Mouse (Mus musculus) frontal cortex, postnatal 10 days (tissue): ENCODE results near the gene Olfr1152.

Source experiments
- DNase-seq, 2 experiments: peaks; one replicate each; pipeline ENCODE4 v3.0.0; 2022; ENCODE audit warnings: low spot score in 2 of 2, mixed read lengths in 1 of 2

The Olfr1152 gene

GRCm38 (mm10) chr2:87866192-87866591 is at the start of gene Olfr1152:
Gene Olfr1152, plus strand, starts transcription at chr2:87866492.
- DNase-seq = no peak

- DNase-seq = no peak
These were observed 36.1 kb upstream of the Olfr1152 start, which contains the start of gene Olfr1148 for GRCm38 (mm10) chr2:87830233-87830632. Gene Olfr1148, plus strand, starts transcription at chr2:87830533.

- DNase-seq = no peak
These were observed 22.6 kb upstream of the Olfr1152 start, which contains the start of gene Olfr1150-ps1 for GRCm38 (mm10) chr2:87843693-87844092. Gene Olfr1150-ps1, plus strand, starts transcription at chr2:87843993.

- no peak for DNase-seq
These were observed 10.7 kb upstream of the Olfr1152 start, which contains the start of gene Olfr1151 for GRCm38 (mm10) chr2:87855562-87855961. Gene Olfr1151, plus strand, starts transcription at chr2:87855862.

- DNase-seq = no peak
These were observed 28.4 kb downstream of the Olfr1152 start, which contains the start of gene Olfr1153 for GRCm38 (mm10) chr2:87894662-87895061. Gene Olfr1153, plus strand, starts transcription at chr2:87894962.

- DNase-seq = no peak
These were observed 38.8 kb downstream of the Olfr1152 start, which contains the start of gene Olfr1154 for GRCm38 (mm10) chr2:87905066-87905465. Gene Olfr1154, minus strand, starts transcription at chr2:87905166.
